Mouse (Mus musculus): ENCODE measurements around the gene Gpank1. TPM values are rescaled to one million over a fixed set of nuclear protein-coding genes. Genes with fewer than 3 reads are reported as not detected.

Gpank1 gene
- total and polyA plus RNA-seq, 3 experiments, result 40.4 to 44.7 TPM; not detected in 1

GRCm38 (mm10) chr17:35105740-35106389, 15.4 kb upstream of the Gpank1 start (continued):
- no peak for TF ChIP-seq NELFE (IDR thresholded peaks at IDR 0.05; ENCODE audit: low read depth, low read length)
- no peak; the same call in 1 of the 2 replicates for TF ChIP-seq CHD1 (IDR thresholded peaks at IDR 0.05; ENCODE audit: low read depth, low read length)
- no peak for TF ChIP-seq TAL1 (IDR thresholded peaks at IDR 0.05; ENCODE audit: low read length)
- TF ChIP-seq USF1 (IDR thresholded peaks at IDR 0.05; ENCODE audit: low read depth, low read length), result no peak
- TF ChIP-seq E2F4 (IDR thresholded peaks at IDR 0.05; ENCODE audit: borderline replicate concordance, low read depth, low read length), result no peak
- peak; percentile 12; the same call in 1 of the 2 replicates for TF ChIP-seq TCF12 (IDR thresholded peaks at IDR 0.05; ENCODE audit: low read depth, low read length)
- no peak for TF ChIP-seq ZKSCAN1 (IDR thresholded peaks at IDR 0.05; ENCODE audit: low read depth, low read length)
- TF ChIP-seq KAT2A (conservative IDR thresholded peaks at IDR 0.05; ENCODE audit: low read depth, low read length), result no peak
- no peak for TF ChIP-seq GABPA (IDR thresholded peaks at IDR 0.05; ENCODE audit: low read depth, low read length)
- peak; percentile 32; the same call in 1 of the 2 replicates for TF ChIP-seq ETS1 (IDR thresholded peaks at IDR 0.05; ENCODE audit: low read depth, low read length)
- TF ChIP-seq SIN3A (IDR thresholded peaks at IDR 0.05; ENCODE audit: low read length), result peak; percentile 60; the same call in 1 of the 2 replicates

- H3K27ac ChIP-seq (ENCODE audit: control insufficient read depth, low read depth, low read length), result peak overlapping the region; percentile 96; the same call in 1 of the 2 replicates
- peak; percentile 37 for DNase-seq (ENCODE audit: low read depth, low spot score)
- peak overlapping the region; percentile 64; the same call in 1 of the 2 replicates for H3K9ac ChIP-seq (ENCODE audit: control insufficient read depth, low read depth, low read length, poor library complexity, severe bottlenecking)
- peaks cover 0 to 31% of the 10 kb centered on the region in 2 experiments; a peak in 2 of 4 replicates for H3K36me3 ChIP-seq (ENCODE audit: control insufficient read depth in 1 of 2, insufficient read depth in 2 of 2, low read length in 2 of 2)
- H3K79me2 ChIP-seq (ENCODE audit: control insufficient read depth, insufficient read depth, low read length, poor library complexity), result no peaks in the 10 kb centered on the region
- H3K4me3 ChIP-seq (ENCODE audit: control insufficient read depth in 1 of 2, insufficient read depth in 1 of 2, low read depth in 2 of 2, low read length in 2 of 2), result no peak overlapping the region
- H3K9me3 ChIP-seq (replicated peaks; ENCODE audit: insufficient read depth, low read length), result no peaks in the 10 kb centered on the region
- no peaks in the 10 kb centered on the region for H3K27me3 ChIP-seq (ENCODE audit: control insufficient read depth in 1 of 2, insufficient read depth in 2 of 2, low read length in 2 of 2)
- TF ChIP-seq UBTF (IDR thresholded peaks at IDR 0.05; ENCODE audit: borderline replicate concordance, insufficient read depth, low read depth, low read length) (no peak), MAX (IDR thresholded peaks at IDR 0.05; ENCODE audit: low read length) (no peak), EP300 (IDR thresholded peaks at IDR 0.05; ENCODE audit: low read depth in 1 of 2, low read length in 2 of 2) (no peak), BHLHE40 (IDR thresholded peaks at IDR 0.05; ENCODE audit: borderline replicate concordance, low read depth, low read length) (no peak), SMC3 (IDR thresholded peaks at IDR 0.05; ENCODE audit: low read depth, low read length) (peak; percentile 35; the same call in 1 of the 2 replicates), TBP (IDR thresholded peaks at IDR 0.05; ENCODE audit: low read depth, low read length) (no peak), NRF1 (IDR thresholded peaks at IDR 0.05; ENCODE audit: insufficient read depth, low read depth, low read length, poor library complexity, severe bottlenecking) (no peak), MAFK (IDR thresholded peaks at IDR 0.05; ENCODE audit: borderline replicate concordance, low read depth, low read length) (no peak), CTCF (IDR thresholded peaks at IDR 0.05 in 2 of 3, conservative IDR thresholded peaks at IDR 0.05 in 1 of 3; ENCODE audit: control insufficient read depth in 1 of 3, insufficient read depth in 1 of 3, low read depth in 2 of 3, low read length in 3 of 3, poor library complexity in 1 of 3, severe bottlenecking in 1 of 3) (peak in 1 of 3 experiments; percentile 51; a peak in 2 of 6 replicates), ZKSCAN1 (IDR thresholded peaks at IDR 0.05; ENCODE audit: low read depth, low read length) (no peak), NELFE (IDR thresholded peaks at IDR 0.05; ENCODE audit: low read depth, low read length) (no peak), MYC (IDR thresholded peaks at IDR 0.05; ENCODE audit: low read depth, low read length) (no peak), TCF12 (IDR thresholded peaks at IDR 0.05; ENCODE audit: low read depth, low read length) (no peak), ZNF384 (IDR thresholded peaks at IDR 0.05; ENCODE audit: low read depth, low read length) (no peak), RAD21 (IDR thresholded peaks at IDR 0.05; ENCODE audit: low read depth, low read length) (peak; percentile 51), CHD1 (IDR thresholded peaks at IDR 0.05; ENCODE audit: low read depth, low read length) (no peak), CHD2 (IDR thresholded peaks at IDR 0.05; ENCODE audit: low read length) (no peak), USF2 (IDR thresholded peaks at IDR 0.05; ENCODE audit: borderline replicate concordance in 1 of 2, insufficient read depth in 1 of 2, low read depth in 1 of 2, low read length in 2 of 2) (no peak), MEF2A (IDR thresholded peaks at IDR 0.05; ENCODE audit: extremely low read depth, insufficient replicate concordance, low read depth, low read length, poor library complexity, severe bottlenecking) (no peak), SIN3A (IDR thresholded peaks at IDR 0.05; ENCODE audit: low read length) (no peak), GABPA (IDR thresholded peaks at IDR 0.05; ENCODE audit: low read depth, low read length) (no peak), MAZ (IDR thresholded peaks at IDR 0.05; ENCODE audit: low read depth, low read length) (no peak), MXI1 (IDR thresholded peaks at IDR 0.05; ENCODE audit: low read depth, low read length) (no peak), ETS1 (IDR thresholded peaks at IDR 0.05; ENCODE audit: low read depth, low read length) (no peak), USF1 (IDR thresholded peaks at IDR 0.05; ENCODE audit: low read depth, low read length) (no peak), ZC3H11A (IDR thresholded peaks at IDR 0.05; ENCODE audit: low read depth, low read length) (peak; percentile 30), E2F4 (IDR thresholded peaks at IDR 0.05; ENCODE audit: borderline replicate concordance, low read depth, low read length) (no peak)
- H3K4me1 ChIP-seq (ENCODE audit: control insufficient read depth in 1 of 2, insufficient read depth in 2 of 2, low read length in 2 of 2), result peaks cover 22 to 36% of the 10 kb centered on the region in 2 experiments
Observed at GRCm38 (mm10) chr17:35106522-35106921, 14.7 kb upstream of the Gpank1 start.
